Mouse (Mus musculus) neural tube, embryonic 13.5 days (tissue): ENCODE data around the gene Comtd1. TPM values are rescaled to one million over a fixed set of nuclear protein-coding genes. Genes with fewer than 3 reads are reported as not detected.
A peak's percentile ranks its signal among the peaks of the same experiment; 100 is the strongest.

Experiments
- ATAC-seq: fragments of 200-750 bp; cut with Nextera tagmentation; 2 replicates; pipeline ENCODE4 v1.8.0; 2017; ENCODE audit warnings: low read depth, mild to moderate bottlenecking, moderate TSS enrichment, moderate library complexity
- H3K27ac ChIP-seq: fragments of 300-500 bp; sonication (generic); replicated peaks from 2 replicates; pipeline ENCODE4 v1.5.1; 2015; ENCODE audit warnings: moderate library complexity, mild to moderate bottlenecking, inconsistent platforms
- H3K27me3 ChIP-seq: fragments of 300-500 bp; sonication (generic); 2 replicates; pipeline ENCODE4 v1.6.1; 2015; ENCODE audit warnings: mild to moderate bottlenecking, inconsistent platforms
- H3K36me3 ChIP-seq: fragments of 300-500 bp; sonication (generic); 2 replicates; pipeline ENCODE4 v1.6.1; 2015; ENCODE audit warnings: mild to moderate bottlenecking, inconsistent platforms
- H3K4me1 ChIP-seq: fragments of 300-500 bp; sonication (generic); replicated peaks from 2 replicates; pipeline ENCODE4 v1.6.1; 2015; ENCODE audit warnings: inconsistent platforms
- H3K4me2 ChIP-seq: fragments of 300-500 bp; sonication (generic); 2 replicates; pipeline ENCODE4 v1.6.1; 2015; ENCODE audit warnings: inconsistent platforms, mild to moderate bottlenecking, moderate library complexity
- H3K4me3 ChIP-seq: fragments of 300-500 bp; sonication (generic); 2 replicates; pipeline ENCODE4 v1.5.1; 2015; ENCODE audit warnings: mild to moderate bottlenecking, inconsistent platforms
- H3K9ac ChIP-seq: fragments of 300-500 bp; sonication (generic); 2 replicates; pipeline ENCODE4 v1.6.1; 2015; ENCODE audit warnings: moderate library complexity, mild to moderate bottlenecking, inconsistent platforms
- H3K9me3 ChIP-seq: fragments of 300-500 bp; sonication (generic); 2 replicates; pipeline ENCODE4 v1.6.1; 2016; ENCODE audit warnings: inconsistent platforms
- WGBS: fragments of 180-500 bp; shearing (Covaris S2); methylation state at CpG from one replicate; pipeline ENCODE4 v1.1.7; 2015; 5-methylcytosine and 5-hydroxymethylcytosine counted together
- polyA plus RNA-seq: library from polyadenylated mRNA; unstranded; fragments of >200 nt; fragmentation: Nextera tagmentation; extraction: Ambion mirVana; gene quantifications from 2 replicates; pipeline ENCODE4 v1.2.1, GENCODE M21; 2015

Gene Comtd1
- polyA plus RNA-seq, 1 experiment from 2014 or later = 29.4 TPM

- Histone ChIP-seq H3K9ac (no peak overlapping the region), H3K4me3 (no peak overlapping the region)
- WGBS = 89% methylated on average over 16 of the region's 16 CpGs
These were observed 3.4 kb upstream of the Comtd1 start for GRCm38 (mm10) chr14:21851996-21852791.

DNA sequence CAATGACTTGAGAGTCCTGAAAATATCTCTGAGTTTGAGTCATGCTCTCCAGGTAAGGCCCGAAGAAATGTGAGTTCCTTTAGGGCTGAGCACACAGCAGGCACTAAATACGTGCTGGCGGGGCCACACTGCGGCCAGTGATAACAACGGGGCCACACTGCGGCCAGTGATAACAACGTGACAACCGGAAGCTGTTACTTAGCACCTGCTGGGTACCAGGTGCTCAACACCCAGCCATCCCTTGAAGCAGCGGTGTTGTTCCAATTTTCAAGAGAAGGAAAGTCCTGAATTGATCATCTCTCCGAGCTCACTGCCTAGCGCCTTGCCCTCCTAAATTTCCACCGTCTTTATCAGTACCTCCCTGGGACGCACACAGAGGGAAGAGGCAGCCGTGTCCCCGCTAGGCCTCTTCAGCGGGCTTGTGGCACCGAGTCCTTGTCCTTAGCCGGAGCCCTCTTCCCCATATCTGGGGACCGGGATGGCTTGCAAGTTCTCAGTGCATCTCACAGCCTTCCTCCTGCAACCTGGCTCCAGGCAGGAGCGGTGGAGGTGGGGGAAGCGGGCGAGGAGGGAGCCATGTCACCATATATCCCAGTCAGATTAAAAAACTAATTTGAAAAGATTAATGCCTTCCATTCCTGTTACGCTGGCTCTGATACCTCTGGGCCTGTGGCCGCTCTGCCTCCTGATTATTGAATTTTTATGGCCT is 1.8 kb upstream of the Comtd1 start:
- peaks cover 52% of the 10 kb centered on the region for H3K4me1 ChIP-seq
- no peak overlapping the region for H3K9ac ChIP-seq
- H3K27ac ChIP-seq = no peak overlapping the region

More at GRCm38 (mm10) chr14:21851996-21852791, 3.4 kb upstream of the Comtd1 start:
- peaks cover 53% of the 10 kb centered on the region for H3K4me1 ChIP-seq
- H3K36me3 ChIP-seq = no peaks in the 10 kb centered on the region
- H3K4me2 ChIP-seq = no peak overlapping the region
- ATAC-seq = no peak
- no peak overlapping the region for H3K27ac ChIP-seq
- H3K9me3 ChIP-seq = no peaks in the 10 kb centered on the region
- peaks cover 13% of the 10 kb centered on the region; the same call in 1 of the 2 replicates for H3K27me3 ChIP-seq

GRCm38 (mm10) chr14:21849524-21850418 is 994 bp upstream of the Comtd1 start:
- no peak overlapping the region for H3K4me3 ChIP-seq
- H3K36me3 ChIP-seq = peaks cover 23% of the 10 kb centered on the region
- H3K9ac ChIP-seq = no peak overlapping the region
- no peak for ATAC-seq
- H3K4me2 ChIP-seq = no peak overlapping the region
- peaks cover 5% of the 10 kb centered on the region; the same call in 1 of the 2 replicates for H3K27me3 ChIP-seq
- WGBS = 86% methylated on average over 13 of the region's 13 CpGs
- H3K27ac ChIP-seq = no peak overlapping the region
- no peaks in the 10 kb centered on the region for H3K9me3 ChIP-seq
- peaks cover 51% of the 10 kb centered on the region for H3K4me1 ChIP-seq

More for the DNA sequence above, 1.8 kb upstream of the Comtd1 start:
- no peak overlapping the region for H3K4me3 ChIP-seq
- 70% methylated on average over 24 of the region's 24 CpGs for WGBS
- H3K36me3 ChIP-seq = peaks cover 15% of the 10 kb centered on the region
- no peaks in the 10 kb centered on the region for H3K9me3 ChIP-seq
- no peak overlapping the region for H3K4me2 ChIP-seq
- no peak for ATAC-seq
- H3K27me3 ChIP-seq = peaks cover 10% of the 10 kb centered on the region; the same call in 1 of the 2 replicates

GRCm38 (mm10) chr14:21847381-21848165 is 1.2 kb downstream of the Comtd1 start:
- no peaks in the 10 kb centered on the region for H3K9me3 ChIP-seq
- peak overlapping the region; percentile 81 for H3K9ac ChIP-seq
- peaks cover 45% of the 10 kb centered on the region for H3K36me3 ChIP-seq
- ATAC-seq = peak; percentile 25
- 0 out of 2 replicates have a peak overlapping the region, but pooled peaks have one; percentile 33 for H3K27ac ChIP-seq
- peak overlapping the region; percentile 99 for H3K4me2 ChIP-seq
- peaks cover 44% of the 10 kb centered on the region for H3K4me1 ChIP-seq
- WGBS = under 1% methylated on average over 50 of the region's 50 CpGs
- H3K27me3 ChIP-seq = peaks cover 3% of the 10 kb centered on the region; the same call in 1 of the 2 replicates
- peak overlapping the region; percentile 70 for H3K4me3 ChIP-seq

DNA sequence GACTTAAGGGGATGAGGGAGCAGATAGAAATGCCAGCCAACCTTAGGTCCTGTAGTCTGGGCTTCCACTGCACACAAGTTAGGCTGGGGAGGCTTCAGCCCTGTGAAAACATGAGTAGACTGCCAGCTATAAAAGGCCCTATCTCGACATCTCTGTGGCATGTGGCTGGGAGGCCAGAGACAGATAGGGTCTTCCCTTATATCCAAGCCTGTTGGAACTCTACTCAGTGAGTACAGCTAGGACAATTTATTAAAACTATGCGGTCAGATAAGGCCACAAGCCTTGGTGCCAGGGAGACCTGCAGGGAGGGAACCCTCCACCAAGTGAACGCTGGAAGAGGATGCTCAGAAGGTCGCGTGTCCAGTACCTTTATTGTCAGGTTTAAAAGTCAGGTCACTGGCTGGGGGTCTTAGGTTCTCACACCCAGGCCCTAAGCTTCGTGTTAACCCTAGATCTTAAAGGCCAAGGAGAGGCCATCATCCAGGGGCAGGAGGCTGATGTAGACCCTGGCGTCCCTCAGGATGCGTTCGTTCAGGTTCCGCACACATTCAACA is 1.9 kb downstream of the Comtd1 start:
- WGBS = 18% methylated on average over 10 of the region's 10 CpGs
- Histone ChIP-seq H3K27ac (no peak overlapping the region), H3K9ac (peak overlapping the region; percentile 81), H3K4me2 (peak overlapping the region; percentile 99), H3K9me3 (no peaks in the 10 kb centered on the region), H3K4me1 (peaks cover 41% of the 10 kb centered on the region), H3K36me3 (peaks cover 52% of the 10 kb centered on the region), H3K27me3 (no peaks in the 10 kb centered on the region), H3K4me3 (peak overlapping the region; percentile 70)
- ATAC-seq = no peak

DNA sequence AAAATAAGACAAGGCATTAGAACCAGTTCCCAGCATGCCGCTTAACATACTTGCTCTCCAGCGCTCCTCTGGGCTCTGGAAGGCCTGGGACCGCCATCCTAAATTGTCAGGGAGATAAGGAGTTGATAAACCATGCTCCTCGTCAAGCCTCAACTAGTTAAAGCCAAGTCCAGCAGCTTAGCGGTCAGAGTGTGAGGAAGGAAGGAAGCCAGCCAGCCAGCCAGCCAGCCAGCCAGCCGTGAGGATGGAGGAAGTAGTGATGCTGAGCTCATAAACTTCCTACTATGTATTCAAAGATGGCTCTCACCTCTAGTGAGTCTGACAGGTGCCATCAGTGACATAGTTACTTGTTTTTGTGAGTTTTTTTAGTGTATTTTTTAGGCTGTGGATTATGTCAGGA is 5.5 kb downstream of the Comtd1 start:
- no peak for ATAC-seq
- H3K27ac ChIP-seq = no peak overlapping the region
- H3K9ac ChIP-seq = no peak overlapping the region
- H3K36me3 ChIP-seq = peaks cover 88% of the 10 kb centered on the region
- H3K4me3 ChIP-seq = no peak overlapping the region
- no peaks in the 10 kb centered on the region for H3K27me3 ChIP-seq
- WGBS = 86% methylated on average over 6 of the region's 6 CpGs
- H3K4me2 ChIP-seq = no peak overlapping the region
- peaks cover 16% of the 10 kb centered on the region for H3K4me1 ChIP-seq
- no peaks in the 10 kb centered on the region for H3K9me3 ChIP-seq

DNA sequence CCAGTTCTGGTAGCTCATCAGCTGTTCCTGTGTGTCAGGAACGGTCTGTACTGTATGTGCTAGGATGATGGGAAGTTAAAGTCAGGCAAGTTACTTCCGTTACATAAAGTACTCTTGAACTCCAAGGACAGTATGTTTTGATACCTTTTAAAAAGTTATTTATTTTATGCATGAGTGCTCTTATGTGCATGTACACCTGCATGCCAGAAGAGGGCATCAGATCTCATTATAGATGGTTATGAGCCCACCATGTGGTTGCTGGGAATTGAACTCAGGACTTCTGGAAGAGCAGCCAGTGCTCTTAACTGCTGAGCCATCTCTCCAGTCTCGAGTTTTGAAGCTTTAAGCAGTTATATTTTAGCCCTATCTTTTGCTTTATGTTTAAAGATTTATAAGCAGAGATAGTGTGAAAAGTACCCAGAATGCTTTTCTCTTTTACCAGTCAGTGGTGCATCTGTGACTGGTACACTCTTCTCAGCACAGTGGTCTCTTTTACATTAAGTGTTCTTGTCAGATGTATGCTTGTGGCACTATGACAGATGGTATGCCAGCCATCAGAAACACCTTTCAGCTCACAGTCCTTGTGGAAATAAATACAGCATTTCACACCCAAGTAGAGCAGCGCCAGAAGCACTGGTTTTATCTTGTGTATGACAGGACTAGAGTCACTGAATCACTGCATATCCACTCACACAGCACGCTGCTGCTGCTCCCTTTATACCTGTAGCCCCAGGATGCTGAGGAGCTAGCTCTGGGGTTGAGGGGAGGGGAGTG is 6.8 kb downstream of the Comtd1 start:
- ATAC-seq = no peak
- H3K9ac ChIP-seq = no peak overlapping the region
- 91% methylated on average over 5 of the region's 5 CpGs for WGBS
- peaks cover 4% of the 10 kb centered on the region for H3K4me1 ChIP-seq
- no peak overlapping the region for H3K4me3 ChIP-seq
- no peak overlapping the region for H3K27ac ChIP-seq
- no peaks in the 10 kb centered on the region for H3K9me3 ChIP-seq
- peaks cover 100% of the 10 kb centered on the region for H3K36me3 ChIP-seq
- no peak overlapping the region for H3K4me2 ChIP-seq
- no peaks in the 10 kb centered on the region for H3K27me3 ChIP-seq

DNA sequence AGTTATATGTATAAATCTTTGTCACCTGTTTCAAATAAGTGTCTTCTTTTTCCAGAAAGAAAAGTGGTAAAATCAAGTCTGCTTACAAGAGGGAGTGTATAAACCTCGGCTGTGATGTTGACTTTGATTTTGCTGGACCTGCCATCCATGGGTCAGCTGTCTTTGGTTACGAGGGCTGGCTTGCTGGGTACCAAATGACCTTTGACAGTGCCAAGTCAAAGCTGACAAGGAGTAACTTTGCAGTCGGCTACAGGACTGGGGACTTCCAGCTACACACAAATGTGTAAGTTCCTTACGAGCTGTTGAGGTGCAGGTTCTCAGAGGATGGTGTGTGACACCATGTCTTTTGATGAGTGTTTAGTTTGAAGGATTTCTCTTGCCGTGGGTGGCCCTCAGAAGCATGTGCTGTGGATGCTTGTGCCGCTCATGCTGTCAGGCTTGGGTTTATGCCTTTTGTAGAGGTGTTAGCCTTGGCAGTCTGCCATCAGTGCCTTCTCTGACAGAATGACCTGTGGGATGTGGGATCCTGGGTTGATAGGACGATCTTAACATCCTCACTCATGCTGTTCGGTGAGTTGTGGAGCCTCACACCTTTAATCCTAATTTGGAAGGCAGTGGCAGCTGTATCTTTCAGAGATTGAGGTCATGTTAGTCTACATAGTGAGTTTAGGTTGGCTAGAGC is 10.3 kb downstream of the Comtd1 start:
- 84% methylated on average over 8 of the region's 8 CpGs for WGBS

GRCm38 (mm10) chr14:21831830-21832403 is 16.9 kb downstream of the Comtd1 start:
- Histone ChIP-seq H3K4me2 (peak overlapping the region; percentile 86), H3K27me3 (no peaks in the 10 kb centered on the region), H3K9me3 (no peaks in the 10 kb centered on the region), H3K9ac (peak overlapping the region; percentile 93), H3K4me1 (peaks cover 32% of the 10 kb centered on the region), H3K27ac (peak overlapping the region; percentile 95), H3K4me3 (peak overlapping the region; percentile 100), H3K36me3 (peaks cover 21% of the 10 kb centered on the region)
- under 1% methylated on average over 28 of the region's 28 CpGs for WGBS
- ATAC-seq = peak; percentile 48; the same call in 1 of the 2 replicates

More for the DNA sequence above, 10.3 kb downstream of the Comtd1 start:
- Histone ChIP-seq H3K27me3 (no peaks in the 10 kb centered on the region), H3K4me1 (peaks cover 9% of the 10 kb centered on the region), H3K9ac (no peak overlapping the region), H3K4me2 (no peak overlapping the region), H3K36me3 (peaks cover 87% of the 10 kb centered on the region), H3K27ac (no peak overlapping the region), H3K9me3 (no peaks in the 10 kb centered on the region), H3K4me3 (no peak overlapping the region)
- ATAC-seq = no peak
